Mouse (Mus musculus) left cerebral cortex, postnatal 36 days (tissue): Measurements from ENCODE around the gene Thbs1. TPM values are rescaled to one million over a fixed set of nuclear protein-coding genes. Genes with fewer than 3 reads are reported as not detected.

Experiments
- total RNA-seq, 2 experiments: library from RNA; stranded (reverse); gene quantifications; 2 replicates each; pipeline ENCODE4 v1.2.3; 2021

The Thbs1 gene
- total RNA-seq, 2 experiments from 2014 or later, result 1.7 to 2.1 TPM

Other genes with a start within 250 kb of the Thbs1 start
- under 1 TPM; 0.20 to 0.48 TPM for gene Fsip1, start 145.1 kb downstream of the Thbs1 start, total RNA-seq